Mouse (Mus musculus) telencephalon, adult 2 months (tissue): ENCODE results near the gene Epm2a.
"Not testable (repeated sequence)": the region's sequence is repeated elsewhere in the genome, so short reads cannot be mapped to it uniquely, and the experiment has no call there.

ENCODE experiments used
- DNase-seq: peaks from one replicate; pipeline ENCODE4 v3.0.0-alpha.2; 2011; ENCODE audit warnings: low read depth, low spot score

Epm2a gene

DNA sequence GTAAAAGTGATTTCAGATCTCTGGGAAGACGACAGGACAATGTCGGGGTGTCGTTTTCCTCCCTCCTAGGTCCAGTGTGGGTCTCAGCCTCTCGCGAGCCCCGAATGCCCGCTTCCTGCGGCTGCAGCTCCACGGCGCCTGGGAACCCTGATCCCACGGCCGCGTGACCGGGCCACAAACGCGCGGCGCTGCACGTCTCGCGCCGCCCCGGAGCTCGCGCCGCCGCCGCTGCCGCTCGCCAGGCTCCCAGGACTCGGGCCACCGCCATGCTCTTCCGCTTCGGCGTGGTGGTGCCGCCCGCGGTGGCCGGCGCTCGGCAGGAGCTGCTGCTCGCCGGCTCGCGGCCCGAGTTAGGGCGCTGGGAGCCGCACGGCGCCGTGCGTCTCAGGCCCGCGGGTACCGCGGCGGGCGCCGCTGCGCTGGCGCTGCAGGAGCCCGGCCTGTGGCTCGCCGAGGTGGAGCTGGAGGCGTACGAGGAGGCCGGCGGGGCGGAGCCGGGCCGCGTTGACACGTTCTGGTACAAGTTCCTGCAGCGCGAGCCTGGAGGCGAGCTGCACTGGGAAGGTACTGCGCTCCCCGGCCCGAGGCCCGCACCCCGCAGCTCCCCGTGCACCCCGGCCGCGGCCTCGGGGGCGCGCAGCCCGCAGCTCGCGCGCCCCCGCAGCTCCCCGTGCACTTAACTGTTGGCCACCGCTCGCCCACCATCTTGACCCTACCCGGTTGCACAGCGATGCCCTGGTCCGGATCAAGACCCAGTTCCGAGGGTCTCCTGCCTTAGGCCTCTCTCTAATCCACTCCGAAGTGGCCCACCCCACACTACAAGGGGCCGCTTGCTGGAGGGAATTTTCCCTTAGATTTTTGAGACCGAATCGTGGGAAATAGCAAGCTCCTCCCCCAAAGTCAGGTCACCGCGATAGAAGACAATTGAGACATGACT is at the start of gene Epm2a:
Gene Epm2a (plus strand): TSS at position 200 of the 937 bp plus-strand sequence.
- DNase-seq: peak; percentile 58

- no peak for DNase-seq
Observed at GRCm38 (mm10) chr10:11298418-11298817, 44.8 kb upstream of the Epm2a start.

- no peak for DNase-seq
Observed at GRCm38 (mm10) chr10:11305365-11306053, 37.7 kb upstream of the Epm2a start.

GRCm38 (mm10) chr10:11306054-11306367 is 37.2 kb upstream of the Epm2a start:
- no peak for DNase-seq

GRCm38 (mm10) chr10:11309866-11310265 is 33.3 kb upstream of the Epm2a start:
- DNase-seq: no peak

DNA sequence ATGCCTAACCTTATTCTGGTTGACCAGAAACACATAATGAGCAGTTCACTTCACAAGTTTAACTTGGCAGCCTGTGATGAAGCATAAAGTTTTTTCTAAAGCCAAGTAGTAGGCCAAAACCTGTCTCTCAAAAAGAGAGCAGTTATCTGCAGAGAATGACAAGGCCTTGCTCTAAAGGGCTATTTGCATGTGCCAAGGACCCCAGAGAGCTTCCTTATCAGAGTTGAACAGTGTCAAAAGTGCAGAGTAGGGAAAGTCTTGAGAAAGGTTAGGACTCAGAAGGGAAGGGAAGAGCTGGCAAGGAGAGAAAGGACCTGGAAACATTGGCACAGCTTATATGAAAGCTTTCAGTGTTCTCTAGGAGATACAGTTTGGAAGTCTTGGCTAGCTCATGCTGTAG is 32.7 kb upstream of the Epm2a start:
- no peak for DNase-seq

GRCm38 (mm10) chr10:11317856-11318454 is 25.2 kb upstream of the Epm2a start:
- DNase-seq: not testable (repeated sequence)

DNA sequence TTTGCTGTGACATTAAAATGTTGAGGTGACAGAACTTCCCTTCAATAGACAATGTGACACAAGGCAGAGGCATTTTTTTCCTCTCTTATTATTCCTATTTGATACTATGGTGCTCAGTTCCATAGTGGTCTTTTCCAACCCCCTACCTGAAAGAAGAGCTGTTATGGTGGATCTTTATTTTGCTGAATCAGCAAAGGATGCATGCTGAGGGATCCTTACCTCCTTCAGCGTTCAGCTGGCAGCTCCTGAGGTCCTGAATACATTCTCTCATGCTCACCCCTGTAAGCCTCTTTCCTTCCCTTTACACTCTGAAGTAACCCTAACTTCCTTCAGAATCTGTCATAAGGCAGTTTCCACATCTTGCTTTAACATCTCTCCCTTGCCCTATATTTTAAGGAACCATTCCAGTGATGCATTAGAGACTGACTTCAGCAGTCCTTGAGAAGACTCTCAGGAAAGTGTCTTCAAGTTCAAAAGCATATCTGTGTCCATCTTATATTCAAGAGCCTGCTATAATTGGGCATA is 23.7 kb upstream of the Epm2a start:
- DNase-seq: no peak

DNA sequence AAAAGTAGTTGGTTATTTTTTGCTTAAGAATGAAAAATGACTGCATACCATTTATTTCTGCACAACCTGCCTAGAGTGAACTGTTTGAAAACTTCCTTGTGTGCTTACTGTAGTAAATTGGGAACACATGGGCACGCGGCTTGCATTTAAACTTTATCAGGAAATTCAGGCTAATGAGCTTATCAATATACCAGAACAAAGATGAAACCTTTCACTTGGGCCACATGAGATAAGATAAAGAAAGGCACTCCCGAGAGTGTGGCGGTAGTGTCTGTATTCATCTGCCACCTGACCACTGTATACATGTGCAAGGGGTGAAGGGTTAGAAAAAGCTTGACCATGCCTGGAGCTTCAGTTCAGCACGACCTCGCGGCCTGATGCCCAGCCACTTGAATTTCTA is 20.9 kb upstream of the Epm2a start:
- DNase-seq: no peak

- DNase-seq: peak; percentile 68
Observed at GRCm38 (mm10) chr10:11323202-11323898, 19.9 kb upstream of the Epm2a start.

DNA sequence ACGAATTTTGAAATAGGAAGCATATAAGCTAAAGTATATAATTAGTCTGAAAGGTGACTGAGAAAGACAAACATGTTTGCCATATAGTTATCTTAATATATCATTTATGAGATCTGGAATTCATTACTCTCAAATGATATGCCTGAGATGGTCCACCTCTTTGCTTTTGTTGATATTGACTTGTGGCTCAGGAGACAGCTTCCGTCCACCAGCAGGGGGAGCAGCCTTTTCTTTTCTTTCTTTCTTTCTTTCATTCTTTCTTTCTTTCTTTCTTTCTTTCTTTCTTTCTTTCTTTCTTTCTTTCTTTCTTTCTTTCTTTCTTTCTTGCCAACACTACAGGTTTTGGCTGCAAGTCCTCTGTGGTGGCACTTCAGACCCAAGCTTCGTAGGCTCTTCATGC is 16.7 kb upstream of the Epm2a start:
- DNase-seq: no peak

GRCm38 (mm10) chr10:11344536-11345468 is 1.6 kb downstream of the Epm2a start:
- DNase-seq: no peak

- DNase-seq: not testable (repeated sequence)
Observed at GRCm38 (mm10) chr10:11350243-11350974, 7.2 kb downstream of the Epm2a start.

DNA sequence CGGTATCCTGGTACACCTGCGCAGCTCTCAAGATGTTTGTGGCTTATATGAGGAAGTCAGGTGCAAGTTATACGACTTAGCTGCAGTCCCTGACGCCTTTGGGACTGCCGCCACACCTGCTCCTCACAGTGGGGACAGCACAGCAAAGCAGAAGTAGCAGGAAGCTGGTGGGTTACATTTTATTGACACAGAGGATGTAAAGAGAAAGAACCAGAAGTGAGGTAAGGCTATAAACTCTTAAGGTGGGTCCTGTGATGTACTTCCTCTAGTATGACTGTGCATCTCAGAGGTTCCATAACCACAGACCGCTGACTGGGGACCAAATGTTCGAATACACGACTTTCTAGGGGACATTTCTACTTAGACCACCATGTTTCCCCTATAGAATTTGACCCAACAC is 11.4 kb downstream of the Epm2a start:
- DNase-seq: no peak

DNA sequence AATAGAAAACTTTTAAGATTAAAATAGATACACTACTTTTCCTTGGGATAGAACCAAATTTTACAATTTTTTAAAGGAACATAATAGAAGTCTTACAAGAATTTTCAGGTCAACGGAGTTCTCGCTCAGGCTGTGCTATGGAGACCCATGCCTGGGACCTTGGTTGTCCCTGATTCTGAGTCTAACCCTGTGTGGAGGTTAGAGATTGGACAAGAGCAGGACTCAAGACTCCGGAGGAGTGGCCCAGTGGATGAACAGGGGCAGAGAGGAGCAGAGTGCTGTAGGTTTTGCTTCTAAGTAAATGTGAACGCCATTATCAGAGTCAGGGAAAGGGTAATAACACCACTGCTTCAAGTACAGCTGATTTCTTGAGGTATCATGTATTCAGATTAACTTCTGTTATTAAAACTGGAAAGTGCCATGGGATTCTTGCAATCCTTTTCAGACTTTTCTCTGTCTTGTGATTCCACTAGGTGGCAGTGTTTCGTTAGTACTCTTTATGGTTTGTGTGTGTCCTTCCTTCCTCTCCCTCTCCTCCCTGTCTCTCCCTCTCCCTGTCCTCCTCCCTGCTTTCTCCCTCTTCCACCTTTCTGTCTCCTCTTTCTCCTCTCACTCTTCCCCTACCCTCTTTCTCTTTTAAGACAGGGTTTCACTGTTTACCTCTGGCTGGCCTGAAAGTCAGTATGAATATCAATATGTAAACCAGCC is 18.9 kb downstream of the Epm2a start:
- DNase-seq: no peak

GRCm38 (mm10) chr10:11362896-11363487 is 19.8 kb downstream of the Epm2a start:
- no peak for DNase-seq

- DNase-seq: peak; percentile 13
Observed at GRCm38 (mm10) chr10:11381302-11381701, 38.1 kb downstream of the Epm2a start.

DNA sequence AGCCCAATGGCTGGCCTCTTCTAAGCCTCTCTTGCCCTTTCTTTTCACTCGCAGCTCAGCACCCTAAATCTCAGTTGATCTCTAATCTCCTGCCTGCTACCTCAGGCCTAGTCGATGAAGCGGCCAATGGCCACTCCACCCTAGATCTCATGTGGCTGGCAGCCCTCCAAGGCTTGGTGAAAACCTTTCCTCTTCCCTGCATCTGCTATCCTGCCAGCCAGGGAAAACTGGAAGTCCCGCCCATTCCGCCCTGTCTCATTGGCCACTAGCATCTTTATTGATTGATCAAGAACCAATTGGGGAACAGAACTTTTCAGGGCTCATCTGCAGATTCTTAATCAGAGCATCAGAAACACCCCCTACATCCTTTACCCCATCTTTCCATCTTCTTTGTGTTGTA is 67.7 kb downstream of the Epm2a start:
- DNase-seq: no peak

GRCm38 (mm10) chr10:11420071-11420470 is 76.9 kb downstream of the Epm2a start:
- no peak for DNase-seq
